Mouse (Mus musculus) monocyte, adult 2 months (primary cell): Measurements from ENCODE around the gene Cd200r3.

Experiments used
- DNase-seq, 2 experiments: peaks; one replicate each; pipeline ENCODE4 v3.0.0; 2022; ENCODE audit warnings: low spot score in 2 of 2, low read depth in 1 of 2

The Cd200r3 gene

GRCm38 (mm10) chr16:45030127-45030526 is 86.6 kb downstream of the Cd200r3 start:
- no peak for DNase-seq

DNA sequence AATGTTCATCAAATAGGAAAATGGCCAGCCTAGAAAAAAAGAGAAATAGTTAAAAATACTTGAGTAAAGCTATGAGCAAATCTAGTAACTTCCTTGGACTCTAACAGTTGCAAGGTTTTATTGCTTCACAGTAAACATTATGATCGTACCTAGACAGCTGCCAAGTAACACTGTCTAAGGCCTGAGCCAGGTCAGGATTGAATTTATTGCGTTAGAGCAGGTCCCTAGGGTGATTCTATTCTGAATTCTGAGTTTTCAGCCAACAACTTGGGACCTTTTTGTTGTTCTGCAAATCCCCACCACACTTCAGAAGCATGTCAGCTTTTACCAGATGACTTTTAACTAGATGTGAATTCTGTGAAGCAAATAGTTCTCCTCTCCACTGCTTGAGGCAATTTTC is 87.3 kb downstream of the Cd200r3 start:
- DNase-seq: no peak
